Mouse (Mus musculus) intestine, embryonic 16.5 days (tissue): Measurements from ENCODE around the gene Ptger4. TPM values are rescaled to one million over a fixed set of nuclear protein-coding genes. Genes with fewer than 3 reads are reported as not detected.

Source experiments
- polyA plus RNA-seq: library from polyadenylated mRNA; unstranded; fragments of >200 nt; fragmentation: Nextera tagmentation; extraction: Ambion mirVana; gene quantifications from 2 replicates; pipeline ENCODE4 v1.2.1, GENCODE M21; 2015

Ptger4 gene
- polyA plus RNA-seq, 1 experiment from 2014 or later, result 6.0 TPM

Other genes with a start within 250 kb of the Ptger4 start
- 0.05 and 0.06 TPM in 2 replicates for gene C7, start 180.4 kb downstream of the Ptger4 start, polyA plus RNA-seq
- gene Card6, start 135.6 kb downstream of the Ptger4 start, polyA plus RNA-seq, result 1.5 and 2.1 TPM in 2 replicates
- gene Rpl37, start 127.5 kb downstream of the Ptger4 start, polyA plus RNA-seq, result 432 and 438 TPM in 2 replicates
- 23.1 and 24.9 TPM in 2 replicates for gene Prkaa1, start 100.3 kb downstream of the Ptger4 start, polyA plus RNA-seq
- gene Ttc33, start 58.7 kb downstream of the Ptger4 start, polyA plus RNA-seq, result 32.0 and 32.9 TPM in 2 replicates